Mouse (Mus musculus): ENCODE measurements around the gene Lmf2. TPM values are rescaled to one million over a fixed set of nuclear protein-coding genes. Genes with fewer than 3 reads are reported as not detected.

The Lmf2 gene
- polyA plus RNA-seq, 1 experiment = 40.2 TPM

GRCm38 (mm10) chr15:89372536-89372935 lies 17.1 kb upstream of the Lmf2 start:
- H3K36me3 ChIP-seq (ENCODE audit: control insufficient read depth, insufficient read depth, low read length) = no peaks in the 10 kb centered on the region; the same call in 1 of the 2 replicates

GRCm38 (mm10) chr15:89372068-89372467 lies 16.6 kb upstream of the Lmf2 start:
- 85% methylated on average over 13 of the region's 13 CpGs for WGBS
- no peak overlapping the region for H3K27ac ChIP-seq (ENCODE audit: insufficient read depth, low read depth, low read length)
- peaks cover 7% of the 10 kb centered on the region; the same call in 1 of the 2 replicates for H3K4me1 ChIP-seq (ENCODE audit: control insufficient read depth, insufficient read depth, low read length)
- no peaks in the 10 kb centered on the region for H3K27me3 ChIP-seq (replicated peaks; ENCODE audit: control insufficient read depth, insufficient read depth, low read length)
- H3K4me3 ChIP-seq (ENCODE audit: insufficient read depth, low read depth, low read length) = no peak overlapping the region
- H3K36me3 ChIP-seq (ENCODE audit: control insufficient read depth, insufficient read depth, low read length) = no peaks in the 10 kb centered on the region; the same call in 1 of the 2 replicates
- no peak for DNase-seq
- TF ChIP-seq POLR2A (IDR thresholded peaks at IDR 0.05; ENCODE audit: low read depth, low read length) (no peak), CTCF (conservative IDR thresholded peaks at IDR 0.05; ENCODE audit: insufficient read depth, insufficient read length, low read depth, low read length) (no peak)

More at GRCm38 (mm10) chr15:89372536-89372935, 17.1 kb upstream of the Lmf2 start:
- WGBS = 76% methylated on average over 7 of the region's 7 CpGs
- Histone ChIP-seq H3K27me3 (replicated peaks; ENCODE audit: control insufficient read depth, insufficient read depth, low read length) (no peaks in the 10 kb centered on the region), H3K27ac (ENCODE audit: insufficient read depth, low read depth, low read length) (no peak overlapping the region), H3K4me3 (ENCODE audit: insufficient read depth, low read depth, low read length) (0 out of 2 replicates have a peak overlapping the region, but pooled peaks have one; percentile 76), H3K4me1 (ENCODE audit: control insufficient read depth, insufficient read depth, low read length) (peaks cover 7% of the 10 kb centered on the region; the same call in 1 of the 2 replicates)
- no peak for TF ChIP-seq CTCF (conservative IDR thresholded peaks at IDR 0.05; ENCODE audit: insufficient read depth, insufficient read length, low read depth, low read length)
- no peak for TF ChIP-seq POLR2A (IDR thresholded peaks at IDR 0.05; ENCODE audit: low read depth, low read length)
- no peak for DNase-seq

GRCm38 (mm10) chr15:89365141-89365551 lies 9.7 kb upstream of the Lmf2 start:
- WGBS = 95% methylated on average over 4 of the region's 4 CpGs
- Histone ChIP-seq H3K4me3 (ENCODE audit: insufficient read depth, low read depth, low read length) (no peak overlapping the region), H3K36me3 (ENCODE audit: control insufficient read depth, insufficient read depth, low read length) (no peaks in the 10 kb centered on the region), H3K27me3 (replicated peaks; ENCODE audit: control insufficient read depth, insufficient read depth, low read length) (no peaks in the 10 kb centered on the region), H3K4me1 (ENCODE audit: control insufficient read depth, insufficient read depth, low read length) (no peaks in the 10 kb centered on the region), H3K27ac (ENCODE audit: insufficient read depth, low read depth, low read length) (no peak overlapping the region)
- DNase-seq = no peak
- TF ChIP-seq CTCF (conservative IDR thresholded peaks at IDR 0.05; ENCODE audit: insufficient read depth, insufficient read length, low read depth, low read length) (no peak), POLR2A (IDR thresholded peaks at IDR 0.05; ENCODE audit: low read depth, low read length) (no peak)

GRCm38 (mm10) chr15:89363051-89363450 lies 7.6 kb upstream of the Lmf2 start:
- Histone ChIP-seq H3K36me3 (ENCODE audit: control insufficient read depth, insufficient read depth, low read length) (no peaks in the 10 kb centered on the region), H3K27me3 (replicated peaks; ENCODE audit: control insufficient read depth, insufficient read depth, low read length) (no peaks in the 10 kb centered on the region), H3K4me1 (ENCODE audit: control insufficient read depth, insufficient read depth, low read length) (no peaks in the 10 kb centered on the region), H3K4me3 (ENCODE audit: insufficient read depth, low read depth, low read length) (no peak overlapping the region), H3K27ac (ENCODE audit: insufficient read depth, low read depth, low read length) (no peak overlapping the region)
- 86% methylated on average over 7 of the region's 7 CpGs for WGBS
- no peak for TF ChIP-seq CTCF (conservative IDR thresholded peaks at IDR 0.05; ENCODE audit: insufficient read depth, insufficient read length, low read depth, low read length)
- TF ChIP-seq POLR2A (IDR thresholded peaks at IDR 0.05; ENCODE audit: low read depth, low read length) = no peak
- no peak for DNase-seq

- WGBS = 81% methylated on average over 3 of the region's 3 CpGs
- H3K4me3 ChIP-seq (ENCODE audit: insufficient read depth, low read depth, low read length) = no peak overlapping the region
- H3K36me3 ChIP-seq (ENCODE audit: control insufficient read depth, insufficient read depth, low read length) = no peaks in the 10 kb centered on the region
- no peaks in the 10 kb centered on the region for H3K27me3 ChIP-seq (replicated peaks; ENCODE audit: control insufficient read depth, insufficient read depth, low read length)
- peaks cover 7% of the 10 kb centered on the region; the same call in 1 of the 2 replicates for H3K4me1 ChIP-seq (ENCODE audit: control insufficient read depth, insufficient read depth, low read length)
- DNase-seq = no peak
- no peak for TF ChIP-seq CTCF (conservative IDR thresholded peaks at IDR 0.05; ENCODE audit: insufficient read depth, insufficient read length, low read depth, low read length)
- no peak for TF ChIP-seq POLR2A (IDR thresholded peaks at IDR 0.05; ENCODE audit: low read depth, low read length)
- no peak overlapping the region for H3K27ac ChIP-seq (ENCODE audit: insufficient read depth, low read depth, low read length)
Measured at GRCm38 (mm10) chr15:89358784-89359183, 3.3 kb upstream of the Lmf2 start.

- peaks cover 3% of the 10 kb centered on the region; the same call in 1 of the 2 replicates for H3K36me3 ChIP-seq (ENCODE audit: control insufficient read depth, insufficient read depth, low read length)
- peak overlapping the region; percentile 82; the same call in 1 of the 2 replicates for H3K27ac ChIP-seq (ENCODE audit: insufficient read depth, low read depth, low read length)
- H3K27me3 ChIP-seq (replicated peaks; ENCODE audit: control insufficient read depth, insufficient read depth, low read length) = no peaks in the 10 kb centered on the region
- DNase-seq = peak; percentile 75
- WGBS = 0% methylated on average over 15 of the region's 15 CpGs
- H3K4me3 ChIP-seq (ENCODE audit: insufficient read depth, low read depth, low read length) = peak overlapping the region; percentile 97
- TF ChIP-seq CTCF (conservative IDR thresholded peaks at IDR 0.05; ENCODE audit: insufficient read depth, insufficient read length, low read depth, low read length) (no peak), POLR2A (IDR thresholded peaks at IDR 0.05; ENCODE audit: low read depth, low read length) (no peak)
- peaks cover 7% of the 10 kb centered on the region; the same call in 1 of the 2 replicates for H3K4me1 ChIP-seq (ENCODE audit: control insufficient read depth, insufficient read depth, low read length)
Measured at GRCm38 (mm10) chr15:89356372-89356771, 913 bp upstream of the Lmf2 start.

- H3K4me3 ChIP-seq (ENCODE audit: insufficient read depth, low read depth, low read length) = peak overlapping the region; percentile 52; the same call in 1 of the 2 replicates
- no peaks in the 10 kb centered on the region for H3K27me3 ChIP-seq (replicated peaks; ENCODE audit: control insufficient read depth, insufficient read depth, low read length)
- TF ChIP-seq POLR2A (IDR thresholded peaks at IDR 0.05; ENCODE audit: low read depth, low read length) = no peak
- TF ChIP-seq CTCF (conservative IDR thresholded peaks at IDR 0.05; ENCODE audit: insufficient read depth, insufficient read length, low read depth, low read length) = no peak
- H3K36me3 ChIP-seq (ENCODE audit: control insufficient read depth, insufficient read depth, low read length) = peaks cover 3% of the 10 kb centered on the region; the same call in 1 of the 2 replicates
- H3K27ac ChIP-seq (ENCODE audit: insufficient read depth, low read depth, low read length) = no peak overlapping the region
- no peak for DNase-seq
- WGBS = 42% methylated on average over 7 of the region's 7 CpGs
- H3K4me1 ChIP-seq (ENCODE audit: control insufficient read depth, insufficient read depth, low read length) = peaks cover 7% of the 10 kb centered on the region; the same call in 1 of the 2 replicates
Measured at GRCm38 (mm10) chr15:89354455-89354854, 1.0 kb downstream of the Lmf2 start.

All from kidney, adult 2 months (tissue).